Mouse (Mus musculus) thymus, adult 2 months (tissue): ENCODE data around the gene Olfr1198.

ENCODE experiments used
- CTCF ChIP-seq: fragments of 200-500 bp; IDR thresholded peaks from 2 replicates; pipeline ENCODE4 v1.5.1; 2012; ENCODE audit warnings: mild to moderate bottlenecking, control low read depth, low read length, moderate library complexity, borderline replicate concordance; ENCODE audit not compliant: control insufficient read depth, poor library complexity, insufficient read depth; ENCODE audit errors: extremely low read depth
- POLR2A ChIP-seq: fragments of 200-500 bp; IDR thresholded peaks from 2 replicates; pipeline ENCODE4 v1.6.1; 2012; ENCODE audit warnings: mild to moderate bottlenecking, low read length, control low read depth, moderate library complexity; ENCODE audit not compliant: control insufficient read depth, poor library complexity, insufficient read depth; ENCODE audit errors: extremely low read depth

- no peak for TF ChIP-seq CTCF
- no peak for TF ChIP-seq POLR2A
Observed at GRCm38 (mm10) chr2:88792736-88793135, 41.6 kb upstream of the Olfr1198 start, which contains the start of gene Olfr1201.
